Mouse (Mus musculus) myocyte (in vitro differentiated cells): ENCODE results near the gene Slc25a42. TPM values are rescaled to one million over a fixed set of nuclear protein-coding genes. Genes with fewer than 3 reads are reported as not detected.
A peak's percentile ranks its signal among the peaks of the same experiment; 100 is the strongest.

Experiments used
- H3K27me3 ChIP-seq: one replicate; pipeline ENCODE4 v1.6.1; 2011; ENCODE audit not compliant: control insufficient read depth, insufficient read depth, insufficient read length
- H3K36me3 ChIP-seq: one replicate; pipeline ENCODE4 v1.6.1; 2011; ENCODE audit not compliant: control insufficient read depth, insufficient read depth
- H3K4me2 ChIP-seq: one replicate; pipeline ENCODE4 v1.6.1; 2011; ENCODE audit warnings: low read depth, control low read depth
- H3K4me3 ChIP-seq: one replicate; pipeline ENCODE4 v1.5.1; 2011; ENCODE audit warnings: mild to moderate bottlenecking, control low read depth, moderate library complexity
- H3K79me2 ChIP-seq: one replicate; pipeline ENCODE4 v1.6.1; 2011; ENCODE audit not compliant: control insufficient read depth, insufficient read depth
- H3ac ChIP-seq: one replicate; pipeline ENCODE4 v1.6.1; 2011; ENCODE audit not compliant: control insufficient read depth, insufficient read length
- CEBPB ChIP-seq: IDR thresholded peaks from 2 replicates; pipeline ENCODE4 v1.6.1; 2011; ENCODE audit warnings: mild to moderate bottlenecking, moderate library complexity; ENCODE audit not compliant: poor library complexity, insufficient read depth, severe bottlenecking
- E2F4 ChIP-seq: IDR thresholded peaks from one replicate; pipeline ENCODE4 v1.6.1; 2011; ENCODE audit warnings: mild to moderate bottlenecking, control low read depth, moderate library complexity; ENCODE audit not compliant: insufficient read depth
- MAX ChIP-seq: IDR thresholded peaks from one replicate; pipeline ENCODE4 v1.6.1; 2011; ENCODE audit warnings: low read depth, mild to moderate bottlenecking, control low read depth
- MYOD1 ChIP-seq, 3 experiments: IDR thresholded peaks; one replicate each; pipeline ENCODE4 v1.6.1; 2011; ENCODE audit warnings: control low read depth in 2 of 3, low read depth in 2 of 3, mild to moderate bottlenecking in 2 of 3, moderate library complexity in 1 of 3; ENCODE audit not compliant: insufficient read length in 2 of 3, control insufficient read depth in 1 of 3
- MYOG ChIP-seq, 3 experiments: IDR thresholded peaks; one replicate each; pipeline ENCODE4 v1.6.1; 2011; ENCODE audit warnings: control low read depth in 2 of 3, low read depth in 2 of 3, mild to moderate bottlenecking in 2 of 3; ENCODE audit not compliant: insufficient read length in 2 of 3, control insufficient read depth in 1 of 3, insufficient read depth in 1 of 3
- POLR2A ChIP-seq: IDR thresholded peaks from one replicate; pipeline ENCODE4 v1.6.1; 2011; ENCODE audit warnings: low read depth, mild to moderate bottlenecking, control low read depth, moderate library complexity; ENCODE audit not compliant: insufficient read length
- POLR2AphosphoS2 ChIP-seq: IDR thresholded peaks from one replicate; pipeline ENCODE4 v1.6.1; 2011; ENCODE audit warnings: low read depth, control low read depth; ENCODE audit not compliant: insufficient read length
- REST ChIP-seq: IDR thresholded peaks from one replicate; pipeline ENCODE4 v1.6.1; 2011; ENCODE audit warnings: mild to moderate bottlenecking, control low read depth, moderate library complexity; ENCODE audit not compliant: insufficient read depth, insufficient read length
- SRF ChIP-seq: IDR thresholded peaks from one replicate; pipeline ENCODE4 v1.6.1; 2011; ENCODE audit warnings: low read depth; ENCODE audit not compliant: control insufficient read depth, insufficient read length
- TCF12 ChIP-seq: IDR thresholded peaks from one replicate; pipeline ENCODE4 v1.6.1; 2011; ENCODE audit warnings: mild to moderate bottlenecking, control low read depth; ENCODE audit not compliant: poor library complexity, insufficient read depth, severe bottlenecking
- TCF3 ChIP-seq: IDR thresholded peaks from one replicate; pipeline ENCODE4 v1.6.1; 2011; ENCODE audit warnings: low read depth, control low read depth; ENCODE audit not compliant: insufficient read length
- USF1 ChIP-seq: IDR thresholded peaks from one replicate; pipeline ENCODE4 v1.6.1; 2011; ENCODE audit warnings: low read depth, mild to moderate bottlenecking, control low read depth, moderate library complexity
- polyA plus RNA-seq: library from polyadenylated mRNA; unstranded; fragments of >200 nt; fragmentation: generic; extraction: Trizol; gene quantifications from one replicate; pipeline ENCODE4 v1.2.1, GENCODE M21; 2012; ENCODE audit warnings: missing spikeins

Gene Slc25a42
- polyA plus RNA-seq, 1 experiment, result 2.6 TPM

- no peaks in the 10 kb centered on the region for H3K79me2 ChIP-seq
- TF ChIP-seq CEBPB (no peak), POLR2A (no peak), REST (no peak), MAX (no peak), SRF (no peak), USF1 (no peak), MYOD1 (IDR thresholded peaks at IDR 0.05; ENCODE audit: control insufficient read depth in 1 of 3, insufficient read length in 2 of 3, low read depth in 2 of 3) (no peak), POLR2AphosphoS2 (no peak), MYOG (IDR thresholded peaks at IDR 0.05; ENCODE audit: control insufficient read depth in 1 of 3, insufficient read depth in 1 of 3, insufficient read length in 2 of 3, low read depth in 2 of 3) (no peak), TCF12 (no peak), E2F4 (no peak), TCF3 (no peak)
- no peak overlapping the region for H3K4me2 ChIP-seq
- no peak overlapping the region for H3K4me3 ChIP-seq
- peaks cover 20% of the 10 kb centered on the region for H3K36me3 ChIP-seq
- H3ac ChIP-seq, result no peak overlapping the region
- no peaks in the 10 kb centered on the region for H3K27me3 ChIP-seq
Observed at GRCm38 (mm10) chr8:70247841-70248240, 35.7 kb upstream of the Slc25a42 start.

GRCm38 (mm10) chr8:70246622-70247021 lies 34.5 kb upstream of the Slc25a42 start:
- Histone ChIP-seq H3K79me2 (no peaks in the 10 kb centered on the region), H3K36me3 (peaks cover 27% of the 10 kb centered on the region), H3K27me3 (no peaks in the 10 kb centered on the region), H3K4me2 (no peak overlapping the region), H3K4me3 (no peak overlapping the region), H3ac (no peak overlapping the region)
- TF ChIP-seq POLR2A (no peak), TCF12 (peak; percentile 91), MYOD1 (IDR thresholded peaks at IDR 0.05; ENCODE audit: control insufficient read depth in 1 of 3, insufficient read length in 2 of 3, low read depth in 2 of 3) (peak; percentile 65 to 97 (median 92)), MYOG (IDR thresholded peaks at IDR 0.05; ENCODE audit: control insufficient read depth in 1 of 3, insufficient read depth in 1 of 3, insufficient read length in 2 of 3, low read depth in 2 of 3) (peak; percentile 90 to 96 (median 96)), TCF3 (peak; percentile 95)

DNA sequence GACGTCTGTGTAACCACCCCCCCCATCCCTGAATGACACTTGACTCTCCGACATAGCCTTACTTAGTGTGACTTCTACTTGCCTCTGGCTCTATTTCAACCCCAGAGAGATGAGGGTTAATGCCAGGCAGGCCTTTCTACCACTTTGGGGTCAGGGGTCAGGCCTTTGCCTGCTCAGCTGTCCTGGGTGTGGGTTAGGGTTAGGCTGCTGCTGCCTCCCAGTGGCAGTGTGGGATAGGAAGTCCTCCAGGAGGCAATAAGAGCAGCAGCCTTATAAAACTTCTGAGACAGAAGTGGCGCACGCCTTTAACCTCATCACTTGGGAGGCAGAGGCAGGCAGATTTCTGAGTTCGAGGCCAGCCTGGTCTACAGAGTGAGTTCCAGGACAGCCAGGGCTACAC lies 28.5 kb upstream of the Slc25a42 start:
- peaks cover 2% of the 10 kb centered on the region for H3K79me2 ChIP-seq
- H3K36me3 ChIP-seq, result peaks cover 21% of the 10 kb centered on the region
- no peak overlapping the region for H3K4me2 ChIP-seq
- H3K4me3 ChIP-seq, result no peak overlapping the region
- no peaks in the 10 kb centered on the region for H3K27me3 ChIP-seq
- H3ac ChIP-seq, result no peak overlapping the region
- TF ChIP-seq TCF3 (no peak), REST (no peak), MYOD1 (IDR thresholded peaks at IDR 0.05; ENCODE audit: control insufficient read depth in 1 of 3, insufficient read length in 2 of 3, low read depth in 2 of 3) (peak in 1 of 3 experiments; percentile 25), MYOG (IDR thresholded peaks at IDR 0.05; ENCODE audit: control insufficient read depth in 1 of 3, insufficient read depth in 1 of 3, insufficient read length in 2 of 3, low read depth in 2 of 3) (peak in 1 of 3 experiments; percentile 40)

GRCm38 (mm10) chr8:70237842-70238241 lies 25.7 kb upstream of the Slc25a42 start:
- no peak overlapping the region for H3K4me3 ChIP-seq
- H3K27me3 ChIP-seq, result no peaks in the 10 kb centered on the region
- no peak overlapping the region for H3K4me2 ChIP-seq
- no peak overlapping the region for H3ac ChIP-seq
- H3K79me2 ChIP-seq, result peaks cover 5% of the 10 kb centered on the region
- H3K36me3 ChIP-seq, result peaks cover 7% of the 10 kb centered on the region
- no peak for TF ChIP-seq SRF
- no peak for TF ChIP-seq MAX
- no peak for TF ChIP-seq TCF3
- no peak for TF ChIP-seq MYOG (IDR thresholded peaks at IDR 0.05; ENCODE audit: control insufficient read depth in 1 of 3, insufficient read depth in 1 of 3, insufficient read length in 2 of 3, low read depth in 2 of 3)
- no peak for TF ChIP-seq POLR2AphosphoS2
- TF ChIP-seq USF1, result no peak
- TF ChIP-seq CEBPB, result no peak
- no peak for TF ChIP-seq MYOD1 (IDR thresholded peaks at IDR 0.05; ENCODE audit: control insufficient read depth in 1 of 3, insufficient read length in 2 of 3, low read depth in 2 of 3)
- no peak for TF ChIP-seq E2F4
- no peak for TF ChIP-seq REST
- TF ChIP-seq POLR2A, result no peak
- no peak for TF ChIP-seq TCF12

GRCm38 (mm10) chr8:70234781-70235128 lies 22.6 kb upstream of the Slc25a42 start:
- H3K79me2 ChIP-seq, result peaks cover 9% of the 10 kb centered on the region
- H3ac ChIP-seq, result peak overlapping the region; percentile 16
- H3K27me3 ChIP-seq, result no peaks in the 10 kb centered on the region
- H3K4me2 ChIP-seq, result peak overlapping the region; percentile 57
- H3K36me3 ChIP-seq, result no peaks in the 10 kb centered on the region
- H3K4me3 ChIP-seq, result peak overlapping the region; percentile 84
- TF ChIP-seq E2F4 (no peak), MAX (no peak), TCF3 (no peak), REST (no peak), USF1 (peak; percentile 6), MYOG (IDR thresholded peaks at IDR 0.05; ENCODE audit: control insufficient read depth in 1 of 3, insufficient read depth in 1 of 3, insufficient read length in 2 of 3, low read depth in 2 of 3) (no peak)
